ENCODE assay signal across 19 mouse cellular contexts in the genomic region with DNA sequence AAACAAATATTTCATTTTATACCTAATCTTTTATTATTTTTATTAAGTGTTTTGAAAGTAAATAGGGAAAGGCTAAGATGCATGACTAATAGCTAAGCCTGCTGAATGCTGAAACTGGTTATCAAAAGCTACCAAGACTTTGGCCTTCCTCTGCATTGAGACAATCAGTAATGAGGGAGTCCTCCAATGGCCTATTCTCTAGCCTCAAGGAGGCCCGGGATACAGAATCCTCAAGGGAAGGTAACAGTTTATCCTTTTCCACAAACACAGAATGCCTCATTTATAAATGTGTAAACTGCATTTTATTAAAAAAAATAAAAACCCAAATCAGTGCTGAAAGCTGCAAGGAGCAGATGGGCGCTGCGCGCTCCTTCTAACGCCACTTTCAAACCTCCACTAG. TPM values are rescaled to one million over a fixed set of nuclear protein-coding genes. Genes with fewer than 3 reads are reported as not detected.
DNase-seq lines count a peak whose midpoint lies in the region; ATAC-seq and TF ChIP-seq lines count a peak whose summit lies in the region.
"Had no signal": no experiment of that assay in that cellular context is flagged by ENCODE, and none has a peak within 500 bp of the region (broad histone marks: within the 10 kb centered on the region; RNA-seq: fewer than 3 reads in every experiment).

No protein-coding gene starts in this region.

- ATAC-seq in forebrain, embryonic 16.5 days, result peak; percentile 43; the same call in 1 of the 2 replicates
- no peak for ATAC-seq in forebrain, postnatal 0 days
- peak; percentile 69 for ATAC-seq in midbrain, embryonic 11.5 days (ENCODE audit: low FRiP score)
- ATAC-seq in midbrain, postnatal 0 days (ENCODE audit: low FRiP score), result no peak
- ATAC-seq in midbrain, embryonic 14.5 days (ENCODE audit: low FRiP score, low TSS enrichment), result peak; percentile 60; the same call in 1 of the 2 replicates
- ATAC-seq in frontal cortex, adult (ENCODE audit: low TSS enrichment), result no peak
- ATAC-seq: intestine, embryonic 15.5 days had no signal

- no peak overlapping the region for H3K9ac ChIP-seq in forebrain, embryonic 16.5 days (replicated peaks; ENCODE audit: low read depth, low read length)
- H3K9ac ChIP-seq in forebrain, postnatal 0 days, result no peak overlapping the region
- H3K9ac ChIP-seq in midbrain, embryonic 11.5 days (ENCODE audit: low read length), result no peak overlapping the region
- no peak overlapping the region for H3K9ac ChIP-seq in midbrain, postnatal 0 days (replicated peaks; ENCODE audit: low read length, poor library complexity, severe bottlenecking)
- no peak overlapping the region for H3K9ac ChIP-seq in midbrain, embryonic 14.5 days (replicated peaks; ENCODE audit: low read length)
- H3K9ac ChIP-seq: heart, embryonic 12.5 days; intestine, embryonic 15.5 days had no signal

- H3K27ac ChIP-seq in forebrain, embryonic 16.5 days (ENCODE audit: low read length), result no peak overlapping the region
- H3K27ac ChIP-seq in forebrain, postnatal 0 days (ENCODE audit: low read depth, low read length), result no peak overlapping the region
- H3K27ac ChIP-seq in midbrain, embryonic 11.5 days (ENCODE audit: low read depth, low read length), result peak overlapping the region; percentile 35; the same call in 1 of the 2 replicates
- H3K27ac ChIP-seq in midbrain, postnatal 0 days (ENCODE audit: low read depth, low read length), result no peak overlapping the region
- H3K27ac ChIP-seq in midbrain, embryonic 14.5 days (replicated peaks; ENCODE audit: low read depth, low read length), result 0 out of 2 replicates have a peak overlapping the region, but pooled peaks have one; percentile 28
- H3K27ac ChIP-seq: embryonic facial prominence, embryonic 10.5 days; gastrocnemius, adult 2 months; intestine, embryonic 15.5 days had no signal

- H3K4me1 ChIP-seq in forebrain, embryonic 16.5 days (replicated peaks; ENCODE audit: control insufficient read depth, insufficient read depth, low read length), result peaks cover 4% of the 10 kb centered on the region
- no peaks in the 10 kb centered on the region for H3K4me1 ChIP-seq in forebrain, postnatal 0 days (ENCODE audit: insufficient read depth)
- H3K4me1 ChIP-seq in midbrain, embryonic 11.5 days (ENCODE audit: control insufficient read depth, insufficient read depth, low read length), result peaks cover 24% of the 10 kb centered on the region
- no peaks in the 10 kb centered on the region for H3K4me1 ChIP-seq in midbrain, postnatal 0 days (ENCODE audit: insufficient read depth, low read length)
- peaks cover 27% of the 10 kb centered on the region for H3K4me1 ChIP-seq in midbrain, embryonic 14.5 days (ENCODE audit: control insufficient read depth, insufficient read depth, low read length)
- H3K4me1 ChIP-seq: heart, embryonic 12.5 days; intestine, embryonic 15.5 days had no signal

- no peak overlapping the region for H3K4me3 ChIP-seq in forebrain, embryonic 16.5 days (replicated peaks; ENCODE audit: low read length)
- H3K4me3 ChIP-seq in forebrain, postnatal 0 days (ENCODE audit: low read depth, low read length), result no peak overlapping the region
- no peak overlapping the region for H3K4me3 ChIP-seq in midbrain, embryonic 11.5 days (ENCODE audit: low read depth, low read length)
- no peak overlapping the region for H3K4me3 ChIP-seq in midbrain, postnatal 0 days (ENCODE audit: low read depth, low read length)
- H3K4me3 ChIP-seq in midbrain, embryonic 14.5 days (replicated peaks; ENCODE audit: low read depth, low read length), result no peak overlapping the region
- H3K4me3 ChIP-seq: embryonic facial prominence, embryonic 10.5 days; gastrocnemius, adult 2 months; heart, embryonic 12.5 days; intestine, embryonic 15.5 days had no signal

- no peak for DNase-seq in forebrain, postnatal 0 days
- no peak for DNase-seq in midbrain, embryonic 11.5 days (ENCODE audit: low spot score, missing footprints)
- no peak for DNase-seq in midbrain, postnatal 0 days (ENCODE audit: low spot score)
- DNase-seq in midbrain, embryonic 14.5 days, result peak; percentile 56
- DNase-seq: adrenal gland, adult 2 months; adrenal gland, postnatal 25 days; cerebellum, adult 2 months; cerebellum, postnatal 10 days; gastrocnemius, adult 2 months; gastrocnemius, postnatal 25 days had no signal

- H3K4me2 ChIP-seq in forebrain, embryonic 16.5 days (ENCODE audit: low read length), result no peak overlapping the region
- no peak overlapping the region for H3K4me2 ChIP-seq in forebrain, postnatal 0 days (ENCODE audit: low read depth)
- no peak overlapping the region for H3K4me2 ChIP-seq in midbrain, embryonic 11.5 days
- H3K4me2 ChIP-seq in midbrain, postnatal 0 days (ENCODE audit: low read depth, low read length, poor library complexity, severe bottlenecking), result no peak overlapping the region
- peak overlapping the region; percentile 6; the same call in 1 of the 2 replicates for H3K4me2 ChIP-seq in midbrain, embryonic 14.5 days (ENCODE audit: low read length)
- H3K4me2 ChIP-seq: heart, embryonic 12.5 days; intestine, embryonic 15.5 days had no signal

- H3K27me3 ChIP-seq in forebrain, embryonic 16.5 days (replicated peaks; ENCODE audit: control insufficient read depth, insufficient read depth, low read length), result peaks cover 3% of the 10 kb centered on the region; the same call in 1 of the 2 replicates
- H3K27me3 ChIP-seq in forebrain, postnatal 0 days (ENCODE audit: insufficient read depth, low read length), result no peaks in the 10 kb centered on the region
- no peaks in the 10 kb centered on the region for H3K27me3 ChIP-seq in midbrain, embryonic 11.5 days (ENCODE audit: control insufficient read depth, insufficient read depth, low read length)
- H3K27me3 ChIP-seq in midbrain, postnatal 0 days (ENCODE audit: insufficient read depth, low read length), result no peaks in the 10 kb centered on the region
- H3K27me3 ChIP-seq in midbrain, embryonic 14.5 days (ENCODE audit: control insufficient read depth, insufficient read depth, low read length), result no peaks in the 10 kb centered on the region
- H3K27me3 ChIP-seq: heart, embryonic 12.5 days; intestine, embryonic 15.5 days had no signal

- TF ChIP-seq CTCF in forebrain, postnatal 0 days (IDR thresholded peaks at IDR 0.05; ENCODE audit: low read depth), result no peak
- TF ChIP-seq CTCF in midbrain, postnatal 0 days (IDR thresholded peaks at IDR 0.05), result no peak

- no peaks in the 10 kb centered on the region for H3K9me3 ChIP-seq in forebrain, embryonic 16.5 days (ENCODE audit: control insufficient read depth, low read length)
- H3K9me3 ChIP-seq in forebrain, postnatal 0 days (ENCODE audit: low read length), result no peaks in the 10 kb centered on the region
- H3K9me3 ChIP-seq in midbrain, embryonic 11.5 days (ENCODE audit: control insufficient read depth, low read length), result no peaks in the 10 kb centered on the region
- H3K9me3 ChIP-seq in midbrain, postnatal 0 days (ENCODE audit: low read length), result no peaks in the 10 kb centered on the region
- no peaks in the 10 kb centered on the region for H3K9me3 ChIP-seq in midbrain, embryonic 14.5 days (ENCODE audit: control insufficient read depth, low read length)
- H3K9me3 ChIP-seq: embryonic facial prominence, embryonic 10.5 days; heart, embryonic 12.5 days; intestine, embryonic 15.5 days had no signal

- no peaks in the 10 kb centered on the region; the same call in 1 of the 2 replicates for H3K36me3 ChIP-seq in forebrain, embryonic 16.5 days (ENCODE audit: control insufficient read depth, insufficient read depth)
- no peaks in the 10 kb centered on the region for H3K36me3 ChIP-seq in forebrain, postnatal 0 days (ENCODE audit: insufficient read depth)
- no peaks in the 10 kb centered on the region for H3K36me3 ChIP-seq in midbrain, embryonic 11.5 days (ENCODE audit: control insufficient read depth, insufficient read depth, low read length)
- H3K36me3 ChIP-seq in midbrain, postnatal 0 days (ENCODE audit: insufficient read depth, low read length), result no peaks in the 10 kb centered on the region
- peaks cover 3% of the 10 kb centered on the region; the same call in 1 of the 2 replicates for H3K36me3 ChIP-seq in midbrain, embryonic 14.5 days (ENCODE audit: control insufficient read depth, insufficient read depth, low read length)
- H3K36me3 ChIP-seq: embryonic facial prominence, embryonic 10.5 days; intestine, embryonic 15.5 days had no signal

- 24% methylated on average over 5 of the region's 5 CpGs for WGBS in forebrain, embryonic 16.5 days
- WGBS in forebrain, postnatal 0 days, result 41% methylated on average over 5 of the region's 5 CpGs
- WGBS in midbrain, embryonic 11.5 days, result 55% methylated on average over 5 of the region's 5 CpGs
- 43% methylated on average over 5 of the region's 5 CpGs for WGBS in midbrain, postnatal 0 days
- WGBS in midbrain, embryonic 14.5 days, result 25% methylated on average over 5 of the region's 5 CpGs

RNA-seq across cellular contexts. Expression of a gene that starts 54.8 kb away (rescaled TPM):
- polyA plus RNA-seq in forebrain, embryonic 16.5 days (2015; fragmentation: Nextera tagmentation; extraction: Ambion mirVana), result 9.3 and 9.5 TPM in 2 replicates
- 2.3 and 3.9 TPM in 2 replicates for total RNA-seq in forebrain, postnatal 0 days (2014; rRNA removed)
- polyA plus RNA-seq in forebrain, postnatal 0 days (2015; fragmentation: Nextera tagmentation; extraction: Ambion mirVana), result 5.7 and 5.9 TPM in 2 replicates
- polyA plus RNA-seq in midbrain, embryonic 11.5 days (2014; fragmentation: Nextera tagmentation; extraction: Ambion mirVana), result 40.6 and 43.7 TPM in 2 replicates
- total RNA-seq in midbrain, postnatal 0 days (2014; rRNA removed), result 5.5 and 6.5 TPM in 2 replicates
- polyA plus RNA-seq in midbrain, postnatal 0 days (2015; fragmentation: Nextera tagmentation; extraction: Ambion mirVana), result 7.6 and 8.1 TPM in 2 replicates
- 9.9 and 15.2 TPM in 2 replicates for polyA plus RNA-seq in midbrain, embryonic 14.5 days (2014; fragmentation: Nextera tagmentation; extraction: Ambion mirVana)
- total RNA-seq: adrenal gland, adult 2 months; adrenal gland, postnatal 25 days; ES-E14; gastrocnemius, adult 2 months; gastrocnemius, postnatal 25 days; granulocyte monocyte progenitor cell, adult 5-6 weeks; heart, adult 8-10 months; heart, postnatal 25 days had no signal
- polyA plus RNA-seq: adrenal gland, adult 2 months; intestine, embryonic 15.5 days had no signal

Comparison
In these comparisons a context has a peak if more than half of its experiments do, and no peak if none do; other contexts are left out.
1. ATAC-seq: peak in forebrain, embryonic 16.5 days (single experiment), midbrain, embryonic 11.5 days (single experiment) and midbrain, embryonic 14.5 days (single experiment); none in forebrain, postnatal 0 days (single experiment), midbrain, postnatal 0 days (single experiment) and frontal cortex, adult (single experiment).
2. H3K27ac ChIP-seq: peak in midbrain, embryonic 11.5 days (single experiment) and midbrain, embryonic 14.5 days (single experiment); none in forebrain, embryonic 16.5 days (single experiment), forebrain, postnatal 0 days (single experiment) and midbrain, postnatal 0 days (single experiment).